Mouse (Mus musculus): Measurements from ENCODE around the gene Appl2. TPM values are rescaled to one million over a fixed set of nuclear protein-coding genes. Genes with fewer than 3 reads are reported as not detected.

Gene Appl2
- polyA plus RNA-seq, 1 experiment from 2014 or later: 42.7 TPM

- Histone ChIP-seq H3K27me3 (no peaks in the 10 kb centered on the region), H3K27ac (replicated peaks) (no peak overlapping the region)
Measured at GRCm38 (mm10) chr10:83645716-83645990, 2.9 kb downstream of the Appl2 start.

GRCm38 (mm10) chr10:83644865-83645715, 3.4 kb downstream of the Appl2 start:
- ATAC-seq (ENCODE audit: low read depth): no peak
- 0 out of 2 replicates have a peak, but pooled peaks cover under 1% of the 10 kb centered on the region for H3K36me3 ChIP-seq
- H3K4me2 ChIP-seq: peak overlapping the region; percentile 15
- H3K4me3 ChIP-seq: no peak overlapping the region
- H3K9ac ChIP-seq: peak overlapping the region; percentile 22; the same call in 1 of the 2 replicates
- WGBS: 50% methylated on average over 16 of the region's 16 CpGs
- H3K27ac ChIP-seq (replicated peaks): peak overlapping the region; percentile 35
- H3K27me3 ChIP-seq: no peaks in the 10 kb centered on the region
- no peaks in the 10 kb centered on the region for H3K9me3 ChIP-seq
- peaks cover 60% of the 10 kb centered on the region for H3K4me1 ChIP-seq (replicated peaks)

More at GRCm38 (mm10) chr10:83645716-83645990, 2.9 kb downstream of the Appl2 start:
- Histone ChIP-seq H3K9me3 (no peaks in the 10 kb centered on the region), H3K4me2 (no peak overlapping the region; the same call in 1 of the 2 replicates), H3K4me1 (replicated peaks) (peaks cover 60% of the 10 kb centered on the region), H3K36me3 (no peaks in the 10 kb centered on the region), H3K4me3 (no peak overlapping the region), H3K9ac (peak overlapping the region; percentile 22; the same call in 1 of the 2 replicates)
- 88% methylated on average over 3 of the region's 3 CpGs for WGBS
- no peak for ATAC-seq (ENCODE audit: low read depth)

GRCm38 (mm10) chr10:83644167-83644566, 4.4 kb downstream of the Appl2 start:
- H3K4me1 ChIP-seq (replicated peaks): peaks cover 59% of the 10 kb centered on the region
- no peaks in the 10 kb centered on the region for H3K27me3 ChIP-seq
- no peak overlapping the region for H3K4me3 ChIP-seq
- peaks cover 8% of the 10 kb centered on the region; the same call in 1 of the 2 replicates for H3K36me3 ChIP-seq
- no peaks in the 10 kb centered on the region for H3K9me3 ChIP-seq
- H3K9ac ChIP-seq: no peak overlapping the region
- H3K4me2 ChIP-seq: no peak overlapping the region
- H3K27ac ChIP-seq (replicated peaks): no peak overlapping the region
- ATAC-seq (ENCODE audit: low read depth): no peak
- 83% methylated on average over 8 of the region's 8 CpGs for WGBS

GRCm38 (mm10) chr10:83641641-83642040, 6.9 kb downstream of the Appl2 start:
- WGBS: 88% methylated on average over 3 of the region's 3 CpGs
- Histone ChIP-seq H3K9ac (no peak overlapping the region), H3K27me3 (no peaks in the 10 kb centered on the region), H3K27ac (replicated peaks) (no peak overlapping the region), H3K4me3 (no peak overlapping the region), H3K9me3 (no peaks in the 10 kb centered on the region), H3K4me2 (no peak overlapping the region), H3K4me1 (replicated peaks) (peaks cover 49% of the 10 kb centered on the region), H3K36me3 (peaks cover 8% of the 10 kb centered on the region; the same call in 1 of the 2 replicates)
- ATAC-seq (ENCODE audit: low read depth): no peak

- Histone ChIP-seq H3K9ac (no peak overlapping the region), H3K4me3 (no peak overlapping the region), H3K9me3 (no peaks in the 10 kb centered on the region), H3K36me3 (peaks cover 8% of the 10 kb centered on the region; the same call in 1 of the 2 replicates), H3K27me3 (no peaks in the 10 kb centered on the region), H3K4me1 (replicated peaks) (peaks cover 33% of the 10 kb centered on the region), H3K4me2 (no peak overlapping the region), H3K27ac (replicated peaks) (no peak overlapping the region)
- WGBS: 59% methylated on average over 10 of the region's 10 CpGs
- no peak for ATAC-seq (ENCODE audit: low read depth)
Measured at GRCm38 (mm10) chr10:83639881-83640386, 8.6 kb downstream of the Appl2 start.

- peaks cover 11% of the 10 kb centered on the region for H3K36me3 ChIP-seq
- no peak overlapping the region for H3K4me2 ChIP-seq
- WGBS: 46% methylated on average over 6 of the region's 6 CpGs
- no peak for ATAC-seq (ENCODE audit: low read depth)
- no peaks in the 10 kb centered on the region for H3K27me3 ChIP-seq
- no peak overlapping the region for H3K27ac ChIP-seq (replicated peaks)
- peaks cover 28% of the 10 kb centered on the region; the same call in 1 of the 2 replicates for H3K4me1 ChIP-seq (replicated peaks)
- H3K9ac ChIP-seq: no peak overlapping the region
- H3K9me3 ChIP-seq: no peaks in the 10 kb centered on the region
- no peak overlapping the region for H3K4me3 ChIP-seq
Measured at GRCm38 (mm10) chr10:83637295-83637694, 11.2 kb downstream of the Appl2 start.

- H3K27ac ChIP-seq (replicated peaks): no peak overlapping the region
- H3K4me3 ChIP-seq: no peak overlapping the region
- no peaks in the 10 kb centered on the region for H3K9me3 ChIP-seq
- ATAC-seq (ENCODE audit: low read depth): no peak
- H3K27me3 ChIP-seq: no peaks in the 10 kb centered on the region
- no peak overlapping the region for H3K9ac ChIP-seq
- H3K4me2 ChIP-seq: no peak overlapping the region
- peaks cover 18% of the 10 kb centered on the region for H3K36me3 ChIP-seq
- H3K4me1 ChIP-seq (replicated peaks): peaks cover 24% of the 10 kb centered on the region; the same call in 1 of the 2 replicates
- WGBS: 87% methylated on average over 2 of the region's 2 CpGs
Measured at GRCm38 (mm10) chr10:83636191-83636590, 12.3 kb downstream of the Appl2 start.

GRCm38 (mm10) chr10:83634461-83634860, 14.1 kb downstream of the Appl2 start:
- H3K9ac ChIP-seq: no peak overlapping the region
- WGBS: 43% methylated on average over 5 of the region's 5 CpGs
- H3K9me3 ChIP-seq: no peaks in the 10 kb centered on the region
- no peak overlapping the region for H3K4me2 ChIP-seq
- H3K4me3 ChIP-seq: no peak overlapping the region
- no peaks in the 10 kb centered on the region for H3K27me3 ChIP-seq
- no peak for ATAC-seq (ENCODE audit: low read depth)
- peaks cover 24% of the 10 kb centered on the region; the same call in 1 of the 2 replicates for H3K4me1 ChIP-seq (replicated peaks)
- H3K36me3 ChIP-seq: peaks cover 11% of the 10 kb centered on the region; the same call in 1 of the 2 replicates
- H3K27ac ChIP-seq (replicated peaks): no peak overlapping the region

- no peak overlapping the region for H3K4me3 ChIP-seq
- peaks cover 24% of the 10 kb centered on the region; the same call in 1 of the 2 replicates for H3K4me1 ChIP-seq (replicated peaks)
- H3K9ac ChIP-seq: no peak overlapping the region
- no peak for ATAC-seq (ENCODE audit: low read depth)
- no peaks in the 10 kb centered on the region for H3K27me3 ChIP-seq
- no peaks in the 10 kb centered on the region for H3K9me3 ChIP-seq
- H3K36me3 ChIP-seq: peaks cover 22% of the 10 kb centered on the region; the same call in 1 of the 2 replicates
- H3K27ac ChIP-seq (replicated peaks): no peak overlapping the region
- WGBS: 72% methylated on average over 7 of the region's 7 CpGs
- H3K4me2 ChIP-seq: no peak overlapping the region
Measured at GRCm38 (mm10) chr10:83632806-83633374, 15.6 kb downstream of the Appl2 start.

- no peak overlapping the region for H3K4me2 ChIP-seq
- no peak overlapping the region for H3K4me3 ChIP-seq
- H3K9me3 ChIP-seq: no peaks in the 10 kb centered on the region
- H3K27me3 ChIP-seq: no peaks in the 10 kb centered on the region
- ATAC-seq (ENCODE audit: low read depth): no peak
- peaks cover 23% of the 10 kb centered on the region for H3K36me3 ChIP-seq
- no peak overlapping the region for H3K27ac ChIP-seq (replicated peaks)
- WGBS: 91% methylated on average over 10 of the region's 10 CpGs
- peaks cover 19% of the 10 kb centered on the region; the same call in 1 of the 2 replicates for H3K4me1 ChIP-seq (replicated peaks)
- no peak overlapping the region for H3K9ac ChIP-seq
Measured at GRCm38 (mm10) chr10:83631775-83632174, 16.8 kb downstream of the Appl2 start.

GRCm38 (mm10) chr10:83630899-83631298, 17.6 kb downstream of the Appl2 start:
- 0 out of 2 replicates have a peak overlapping the region, but pooled peaks have one; percentile 0 for H3K27ac ChIP-seq (replicated peaks)
- no peak overlapping the region for H3K9ac ChIP-seq
- no peak overlapping the region for H3K4me2 ChIP-seq
- peaks cover 19% of the 10 kb centered on the region; the same call in 1 of the 2 replicates for H3K4me1 ChIP-seq (replicated peaks)
- 0 out of 2 replicates have a peak, but pooled peaks have one; percentile 19 for ATAC-seq (ENCODE audit: low read depth)
- WGBS: 59% methylated on average over 3 of the region's 3 CpGs
- peaks cover 31% of the 10 kb centered on the region for H3K36me3 ChIP-seq
- no peaks in the 10 kb centered on the region for H3K9me3 ChIP-seq
- no peaks in the 10 kb centered on the region for H3K27me3 ChIP-seq
- no peak overlapping the region for H3K4me3 ChIP-seq

- WGBS: 92% methylated on average over 5 of the region's 5 CpGs
- Histone ChIP-seq H3K4me1 (replicated peaks) (peaks cover 18% of the 10 kb centered on the region; the same call in 1 of the 2 replicates), H3K9ac (no peak overlapping the region), H3K27me3 (no peaks in the 10 kb centered on the region), H3K4me2 (no peak overlapping the region), H3K9me3 (no peaks in the 10 kb centered on the region), H3K27ac (replicated peaks) (no peak overlapping the region), H3K4me3 (no peak overlapping the region), H3K36me3 (peaks cover 39% of the 10 kb centered on the region)
- ATAC-seq (ENCODE audit: low read depth): no peak
Measured at GRCm38 (mm10) chr10:83629878-83630277, 18.7 kb downstream of the Appl2 start.
